Mouse (Mus musculus): Measurements from ENCODE around the gene Shoc2. TPM values are rescaled to one million over a fixed set of nuclear protein-coding genes. Genes with fewer than 3 reads are reported as not detected.

The Shoc2 gene
- total and polyA plus RNA-seq, 3 experiments = 14.1 to 27.1 (median 23.7) TPM

GRCm38 (mm10) chr19:54043851-54044250 is 99.7 kb downstream of the Shoc2 start, which contains the start of gene Adra2a:
TSS of gene Adra2a (plus strand) at chr19:54044151.
- H3K79me2 ChIP-seq (replicated peaks; ENCODE audit: control insufficient read depth, extremely low read depth, insufficient read depth, poor library complexity, severe bottlenecking) = no peaks in the 10 kb centered on the region
- no peaks in the 10 kb centered on the region for H3K27me3 ChIP-seq (replicated peaks)
- H3K9me3 ChIP-seq (replicated peaks; ENCODE audit: low read length) = peaks cover 31% of the 10 kb centered on the region
- TF ChIP-seq MYC (IDR thresholded peaks at IDR 0.05; ENCODE audit: low read depth, low read length) = no peak
- TF ChIP-seq RCOR1 (conservative IDR thresholded peaks at IDR 0.05; ENCODE audit: low read depth, low read length) = no peak
- TF ChIP-seq USF2 (conservative IDR thresholded peaks at IDR 0.05; ENCODE audit: low read depth, low read length) = no peak
- TF ChIP-seq SIN3A (IDR thresholded peaks at IDR 0.05; ENCODE audit: low read length) = no peak
- no peak for TF ChIP-seq PAX5 (IDR thresholded peaks at IDR 0.05; ENCODE audit: low read length)
- TF ChIP-seq EP300 (IDR thresholded peaks at IDR 0.05; ENCODE audit: low read length) = no peak
- TF ChIP-seq ZKSCAN1 (IDR thresholded peaks at IDR 0.05; ENCODE audit: borderline replicate concordance, low read depth, low read length) = no peak
- no peak for TF ChIP-seq IRF4 (IDR thresholded peaks at IDR 0.05; ENCODE audit: low read depth, low read length)
- TF ChIP-seq GABPA (IDR thresholded peaks at IDR 0.05; ENCODE audit: insufficient replicate concordance, low read depth, low read length) = no peak
- H3K9ac ChIP-seq (ENCODE audit: insufficient read depth, low read depth) = no peak within 1 kb of the TSS
- H3K4me2 ChIP-seq (ENCODE audit: insufficient read depth, low read depth, poor library complexity, severe bottlenecking) = no peak within 1 kb of the TSS
- no peak for DNase-seq (ENCODE audit: extremely low read depth)
- H3K27ac ChIP-seq (ENCODE audit: insufficient read depth, low read depth) = no peak within 1 kb of the TSS
- no peak within 1 kb of the TSS for H3K4me3 ChIP-seq (replicated peaks in 1 of 3; ENCODE audit: low read depth in 2 of 3, low read length in 2 of 3, poor library complexity in 1 of 3)
- peaks cover 0 to 21% of the 10 kb centered on the region in 2 experiments; a peak in 2 of 4 replicates for H3K4me1 ChIP-seq (ENCODE audit: control insufficient read depth in 1 of 2, insufficient read depth in 2 of 2)
- dilution Hi-C loops (cut with MboI; ENCODE audit: extremely low pct_ligation_motif_present, extremely low pct_unique_long_range_greater_than_20kb, low sequenced_read_pairs) (no loop called here), in situ Hi-C loops (cut with MboI; ENCODE audit: low pct_ligation_motif_present, low pct_unique_long_range_greater_than_20kb, low sequenced_read_pairs) (no loop called here)
- H3K36me3 ChIP-seq (replicated peaks in 1 of 2; ENCODE audit: control insufficient read depth in 1 of 2, insufficient read depth in 1 of 2, low read length in 1 of 2) = peaks cover 0 to 12% of the 10 kb centered on the region in 2 experiments

GRCm38 (mm10) chr19:54044507-54045371 is 100.6 kb downstream of the Shoc2 start:
- Histone ChIP-seq H3K36me3 (replicated peaks in 1 of 2; ENCODE audit: control insufficient read depth in 1 of 2, insufficient read depth in 1 of 2, low read length in 1 of 2) (peaks cover 0 to 12% of the 10 kb centered on the region in 2 experiments), H3K9ac (ENCODE audit: insufficient read depth, low read depth) (no peak overlapping the region), H3K4me3 (replicated peaks in 1 of 3; ENCODE audit: low read depth in 2 of 3, low read length in 2 of 3, poor library complexity in 1 of 3) (no peak overlapping the region), H3K79me2 (replicated peaks; ENCODE audit: control insufficient read depth, extremely low read depth, insufficient read depth, poor library complexity, severe bottlenecking) (no peaks in the 10 kb centered on the region), H3K9me3 (replicated peaks; ENCODE audit: low read length) (peaks cover 31% of the 10 kb centered on the region), H3K4me1 (ENCODE audit: control insufficient read depth in 1 of 2, insufficient read depth in 2 of 2) (peaks cover 0 to 30% of the 10 kb centered on the region in 2 experiments; a peak in 2 of 4 replicates), H3K27me3 (replicated peaks) (no peaks in the 10 kb centered on the region), H3K27ac (ENCODE audit: insufficient read depth, low read depth) (no peak overlapping the region), H3K4me2 (ENCODE audit: insufficient read depth, low read depth, poor library complexity, severe bottlenecking) (no peak overlapping the region)
- in situ Hi-C loops (cut with MboI; ENCODE audit: low pct_ligation_motif_present, low pct_unique_long_range_greater_than_20kb, low sequenced_read_pairs) (no loop called here), dilution Hi-C loops (cut with MboI; ENCODE audit: extremely low pct_ligation_motif_present, extremely low pct_unique_long_range_greater_than_20kb, low sequenced_read_pairs) (no loop called here)
- DNase-seq (ENCODE audit: extremely low read depth) = no peak
- peak; percentile 35 for TF ChIP-seq RAD21 (IDR thresholded peaks at IDR 0.05; ENCODE audit: low read depth, low read length)
- TF ChIP-seq POLR2A (IDR thresholded peaks at IDR 0.05; ENCODE audit: low read depth, low read length) = no peak
- TF ChIP-seq ZC3H11A (IDR thresholded peaks at IDR 0.05; ENCODE audit: low read depth, low read length) = no peak
- peak; percentile 42 for TF ChIP-seq SMC3 (IDR thresholded peaks at IDR 0.05; ENCODE audit: low read depth, low read length)
- TF ChIP-seq CTCF (conservative IDR thresholded peaks at IDR 0.05 in 1 of 2, IDR thresholded peaks at IDR 0.05 in 1 of 2; ENCODE audit: low read depth in 2 of 2, low read length in 2 of 2) = peak in 1 of 2 experiments; percentile 45; a peak in 2 of 4 replicates

Measured in CH12.LX (cell line).